Comparison of ENCODE assay signal across 16 mouse cellular contexts in genomic region chr11:85499561-85499960, GRCm38 (mm10).
"Had no signal": no experiment of that assay in that cellular context is flagged by ENCODE, and none has a peak within 500 bp of the region (broad histone marks: within the 10 kb centered on the region; RNA-seq: fewer than 3 reads in every experiment).

No protein-coding gene starts in this region.

- H3K4me2 ChIP-seq: lung, embryonic 14.5 days; midbrain, embryonic 11.5 days; midbrain, embryonic 13.5 days; midbrain, embryonic 15.5 days; neural tube, embryonic 12.5 days had no signal

- ATAC-seq: midbrain, embryonic 13.5 days; midbrain, embryonic 15.5 days had no signal

- H3K36me3 ChIP-seq: midbrain, embryonic 13.5 days; midbrain, embryonic 15.5 days; neural tube, embryonic 12.5 days had no signal

- H3K4me3 ChIP-seq: megakaryocyte, embryonic 14.5 days; midbrain, embryonic 13.5 days; midbrain, embryonic 15.5 days; neural tube, embryonic 12.5 days had no signal

- H3K4me1 ChIP-seq: midbrain, embryonic 13.5 days; midbrain, embryonic 15.5 days; neural tube, embryonic 12.5 days had no signal

- H3K9me3 ChIP-seq: megakaryocyte, embryonic 14.5 days; midbrain, embryonic 13.5 days; midbrain, embryonic 15.5 days; neural tube, embryonic 12.5 days had no signal

- H3K27me3 ChIP-seq: megakaryocyte, embryonic 14.5 days; midbrain, embryonic 13.5 days; midbrain, embryonic 15.5 days; neural tube, embryonic 12.5 days had no signal

- DNase-seq: lung, embryonic 14.5 days; lung, postnatal 10 days; lung, postnatal 36 days; right cerebral cortex, postnatal 25 days; right cerebral cortex, postnatal 4 days; spleen, adult 18-20 months; thymus, adult 18-20 months; thymus, postnatal 14 days; thymus, postnatal 36 days had no signal

- H3K9ac ChIP-seq: liver, embryonic 14.5 days; lung, embryonic 14.5 days; midbrain, embryonic 13.5 days; midbrain, embryonic 15.5 days; neural tube, embryonic 12.5 days had no signal

- H3K27ac ChIP-seq: liver, embryonic 14.5 days; macrophage; midbrain, embryonic 13.5 days; midbrain, embryonic 15.5 days; neural tube, embryonic 12.5 days had no signal
